Mouse (Mus musculus) thymus, adult 18-20 months (tissue): ENCODE results near the gene Fuom.
A peak's percentile ranks its signal among the peaks of the same experiment; 100 is the strongest.
"Not testable (repeated sequence)": the region's sequence is repeated elsewhere in the genome, so short reads cannot be mapped to it uniquely, and the experiment has no call there.

ENCODE experiments used
- DNase-seq, 2 experiments: peaks; one replicate each; pipeline ENCODE4 v3.0.0; 2022; ENCODE audit warnings: mixed read lengths in 2 of 2

Fuom gene

GRCm38 (mm10) chr7:140101993-140102860 is at the start of gene Fuom:
Gene Fuom (minus strand): TSS chr7:140102441.
- peak; percentile 71 to 78 for DNase-seq

GRCm38 (mm10) chr7:140144550-140144949 is 42.3 kb upstream of the Fuom start:
- no peak for DNase-seq

- peak; percentile 26 to 38 for DNase-seq
Observed at GRCm38 (mm10) chr7:140141350-140141749, 39.1 kb upstream of the Fuom start.

DNA sequence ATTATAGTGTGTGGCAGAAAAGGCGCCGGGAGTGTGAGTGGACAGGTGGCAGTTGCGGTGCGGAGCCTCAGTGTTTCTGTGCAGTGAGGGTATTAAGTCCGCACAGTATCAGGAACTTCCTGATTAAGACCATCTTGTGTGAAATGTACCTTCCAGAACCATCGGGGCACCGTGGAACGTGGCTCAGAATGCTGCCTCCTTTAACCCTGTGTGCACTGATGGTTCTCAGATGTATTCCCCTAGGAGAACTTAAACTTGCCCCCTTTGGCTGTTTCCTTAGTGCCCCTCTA is 35.7 kb upstream of the Fuom start:
- DNase-seq, result no peak

- peak; percentile 88 to 89 for DNase-seq
Observed at GRCm38 (mm10) chr7:140137135-140138020, 35.1 kb upstream of the Fuom start, which contains the start of gene Mtg1. Gene Mtg1 (plus strand): TSS chr7:140137564.

GRCm38 (mm10) chr7:140135106-140135770 is 33.0 kb upstream of the Fuom start:
- DNase-seq, result no peak

DNA sequence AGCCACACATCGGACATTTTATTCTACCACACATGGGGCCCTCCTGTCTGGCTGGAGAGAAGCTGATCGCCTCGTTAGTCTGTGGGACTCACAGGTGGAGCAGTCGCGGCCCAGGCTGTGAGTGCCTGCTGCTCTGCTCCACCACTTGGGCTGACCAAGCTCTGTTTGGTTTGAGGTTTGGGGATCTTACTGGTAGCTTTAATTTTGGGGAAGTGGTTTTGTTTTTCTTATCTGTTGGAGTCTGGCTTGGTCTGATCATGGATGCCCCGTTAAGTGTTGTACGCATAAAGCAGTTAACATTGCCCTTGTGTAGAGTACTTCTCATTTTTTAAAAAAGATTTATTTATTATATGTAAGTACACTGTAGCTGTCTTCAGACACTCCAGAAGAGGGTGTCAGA is 31.8 kb upstream of the Fuom start:
- DNase-seq, result not testable (repeated sequence)

DNA sequence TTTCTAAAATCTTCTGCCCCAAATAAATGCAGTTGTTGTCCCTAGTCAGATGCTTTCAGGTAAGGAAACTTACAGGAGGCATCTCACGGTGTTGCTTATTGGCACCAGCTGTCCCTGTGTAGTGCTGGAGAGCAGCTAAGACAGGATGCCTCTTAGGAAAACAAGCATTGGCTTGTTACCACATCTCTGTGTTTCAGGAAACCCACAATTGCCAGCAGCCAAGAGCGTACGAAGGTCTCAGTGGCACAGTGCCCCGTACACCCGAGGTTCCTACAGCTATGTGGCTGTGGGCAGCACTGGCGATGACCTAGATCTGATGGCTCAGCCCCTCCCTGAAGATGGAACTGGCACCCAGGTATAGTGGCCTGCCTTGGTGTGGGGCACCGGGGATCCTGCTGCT is 29.9 kb upstream of the Fuom start:
- not testable (repeated sequence) for DNase-seq

DNA sequence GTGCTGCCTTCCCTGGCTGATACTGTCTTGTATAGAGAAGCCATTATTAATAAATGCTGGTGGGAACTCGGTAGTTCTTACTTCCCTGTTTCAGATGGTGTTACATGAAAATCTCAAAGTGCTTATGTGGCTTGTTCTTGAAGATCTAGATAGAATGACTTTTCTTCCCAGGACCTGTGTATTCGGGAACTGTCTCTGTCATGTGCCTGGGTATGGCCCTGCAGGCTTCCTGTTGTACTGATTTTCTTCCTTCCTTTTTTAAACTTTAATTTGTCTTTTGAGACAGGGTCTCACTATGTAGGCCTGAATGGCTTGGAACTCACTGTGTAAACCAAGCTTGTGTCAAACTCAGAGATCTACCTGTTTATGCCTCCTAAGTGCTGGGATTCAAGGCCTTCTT is 25.7 kb upstream of the Fuom start:
- no peak for DNase-seq

GRCm38 (mm10) chr7:140126934-140127333 is 24.7 kb upstream of the Fuom start:
- DNase-seq, result no peak

GRCm38 (mm10) chr7:140126022-140126350 is 23.7 kb upstream of the Fuom start:
- peak in 1 of 2 experiments; percentile 13 for DNase-seq

DNA sequence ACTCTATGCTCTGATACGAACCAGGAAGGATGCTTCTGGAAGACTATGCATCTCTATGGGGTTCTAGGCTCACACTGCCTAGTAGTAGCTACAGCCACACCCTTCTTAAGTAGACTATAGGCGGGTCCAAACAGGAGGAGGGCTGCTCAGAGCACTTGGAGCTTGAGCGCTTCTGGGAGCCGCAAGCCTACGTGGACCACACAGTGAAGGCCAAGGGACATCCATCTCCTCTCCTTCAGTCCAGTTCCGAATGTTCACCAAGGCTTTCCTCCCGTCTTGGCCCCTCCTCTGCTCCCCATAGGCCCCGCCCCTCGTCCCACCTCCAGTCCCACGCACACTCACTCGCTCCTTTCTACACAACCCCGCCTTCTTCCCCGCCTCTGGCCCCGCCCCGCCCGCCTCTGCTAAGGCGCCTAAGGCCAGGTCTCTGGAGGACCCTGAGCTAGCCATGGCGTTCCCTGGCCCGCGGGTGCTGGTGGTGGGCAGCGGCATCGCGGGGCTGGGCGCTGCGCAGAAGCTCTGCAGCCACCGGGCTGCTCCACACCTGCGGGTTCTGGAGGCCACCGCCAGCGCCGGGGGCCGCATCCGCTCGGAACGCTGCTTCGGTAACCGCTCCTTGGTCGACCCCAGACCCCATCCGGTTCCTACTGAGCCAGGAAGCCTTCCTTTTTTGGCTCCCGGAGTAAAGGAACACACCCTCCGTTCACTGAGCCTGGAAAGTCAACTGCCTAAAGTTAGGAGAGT is 23.2 kb upstream of the Fuom start:
- DNase-seq, result peak; percentile 87 to 89

DNA sequence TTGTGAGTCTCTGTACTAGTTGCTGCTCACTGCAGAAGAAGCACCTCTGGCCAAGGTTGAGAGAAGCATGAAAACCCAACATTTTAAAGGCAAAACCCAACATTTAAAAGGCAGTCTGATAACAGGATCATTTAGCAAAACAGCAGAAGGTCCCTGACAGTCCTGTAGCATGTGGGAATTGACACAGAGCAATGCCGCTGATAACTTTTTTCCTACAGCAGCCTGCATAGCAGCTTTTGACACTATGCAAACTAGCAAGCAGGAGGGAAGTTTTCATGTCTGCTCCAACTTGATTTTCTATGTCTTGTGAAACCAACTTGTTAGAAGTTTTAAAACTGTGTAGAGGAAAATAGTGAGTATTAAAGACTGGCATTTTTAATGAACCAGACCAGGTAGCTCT is 22.1 kb upstream of the Fuom start:
- DNase-seq, result no peak

DNA sequence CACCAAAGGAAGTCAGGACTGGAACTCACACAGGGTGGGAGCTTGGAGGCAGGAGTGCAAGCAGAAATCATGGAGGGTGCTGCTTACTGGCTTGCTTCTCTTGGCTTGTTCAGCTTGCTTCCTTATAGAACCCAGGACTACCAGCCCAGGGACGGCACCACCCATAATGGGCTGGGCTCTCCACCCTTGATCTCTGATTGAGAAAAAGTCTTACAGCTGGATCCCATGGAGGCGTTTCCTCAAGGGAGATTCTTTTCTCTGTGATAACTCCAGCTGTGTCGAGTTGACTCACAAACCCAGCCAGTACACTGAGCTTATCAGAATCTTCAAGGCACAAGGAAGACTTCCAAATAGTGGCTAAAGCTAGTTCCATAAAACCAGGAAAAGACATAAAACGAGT is 20.5 kb upstream of the Fuom start:
- no peak for DNase-seq

DNA sequence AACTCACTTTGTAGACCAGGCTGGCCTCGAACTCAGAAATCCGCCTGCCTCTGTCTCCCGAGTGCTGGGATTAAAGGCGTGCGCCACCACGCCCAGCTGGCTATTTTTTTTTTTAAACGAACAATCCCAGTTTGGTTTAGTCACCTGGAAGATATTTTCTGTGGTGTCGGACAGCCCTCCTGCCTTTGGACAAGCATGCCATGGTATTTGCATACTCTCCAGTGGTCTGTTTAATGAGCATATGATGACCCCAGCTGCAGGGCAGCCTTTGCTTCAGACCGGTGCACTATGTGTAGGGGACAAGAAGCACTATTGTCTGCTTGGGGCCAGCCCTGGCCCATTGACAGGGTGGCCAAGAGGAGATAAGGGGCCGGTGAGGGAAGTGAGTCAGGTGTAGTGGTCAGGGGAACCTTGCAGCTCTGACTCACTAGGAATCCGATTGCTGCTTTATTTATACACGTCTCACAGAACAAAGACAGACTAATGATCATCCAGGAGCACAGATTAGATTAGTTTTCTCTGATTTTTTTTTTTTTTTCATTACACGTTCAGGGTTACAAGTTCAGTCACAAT is 19.2 kb upstream of the Fuom start:
- no peak for DNase-seq

DNA sequence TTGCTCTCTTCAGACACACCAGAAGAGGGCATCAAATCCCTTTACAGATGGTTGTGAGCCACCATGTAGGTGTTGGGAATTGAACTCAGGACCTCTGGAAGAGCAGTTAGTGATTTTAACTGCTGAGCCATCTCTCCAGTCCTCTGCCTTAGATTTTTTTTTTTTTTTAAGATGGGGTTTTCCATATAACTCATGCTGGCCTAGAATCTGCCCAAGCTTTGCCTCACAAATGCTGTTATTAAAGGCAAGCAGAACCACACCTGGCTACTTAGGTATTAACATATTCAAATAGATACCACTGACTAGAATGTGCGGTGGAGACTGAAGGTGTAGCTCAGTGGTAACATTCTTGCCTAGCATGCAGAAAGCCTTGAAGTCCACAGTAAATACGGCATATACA is 18.2 kb upstream of the Fuom start:
- DNase-seq, result no peak

DNA sequence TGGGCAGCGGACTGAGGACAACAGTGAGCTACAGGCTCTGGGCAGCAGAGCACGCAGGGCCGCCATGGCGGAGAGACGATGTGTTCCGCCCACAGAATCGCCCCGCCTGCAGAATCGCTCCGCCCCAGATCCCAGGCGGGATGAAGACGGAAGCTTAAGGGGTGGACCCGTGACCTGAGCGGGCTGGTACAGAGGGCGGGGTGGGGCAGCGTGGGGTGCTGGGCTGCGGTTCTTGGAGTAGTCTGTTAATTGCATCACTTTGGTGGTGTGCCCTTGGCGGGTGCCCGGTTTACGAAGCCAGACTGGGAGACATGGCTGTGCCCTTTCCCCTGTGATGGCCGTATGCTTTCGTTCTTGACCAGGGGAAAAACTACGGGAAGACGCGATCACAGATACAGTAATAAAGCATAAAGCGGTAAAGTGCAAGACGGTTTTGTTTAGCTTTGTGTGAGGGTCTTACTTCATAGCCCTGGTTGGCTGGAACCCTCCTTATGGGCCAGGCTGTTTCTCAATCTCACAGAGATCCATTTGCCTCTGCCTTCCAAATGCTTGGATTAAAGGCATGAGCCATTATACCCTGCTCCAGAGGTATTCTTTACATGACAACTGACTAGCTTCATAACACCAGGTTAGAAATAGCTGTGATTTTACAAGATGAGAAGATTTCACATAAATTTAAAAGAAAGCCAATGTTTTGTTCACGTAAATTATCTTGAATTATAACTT is 14.3 kb upstream of the Fuom start, which contains the start of gene Echs1:
Echs1 (minus strand) TSS at position 148 of the 726 bp plus-strand sequence.
- peak; percentile 83 to 87 for DNase-seq

- peak in 1 of 2 experiments; percentile 15 for DNase-seq
Observed at GRCm38 (mm10) chr7:140115583-140116328, 13.5 kb upstream of the Fuom start, which contains the start of gene Paox. Gene Paox (plus strand): TSS chr7:140115799.

DNA sequence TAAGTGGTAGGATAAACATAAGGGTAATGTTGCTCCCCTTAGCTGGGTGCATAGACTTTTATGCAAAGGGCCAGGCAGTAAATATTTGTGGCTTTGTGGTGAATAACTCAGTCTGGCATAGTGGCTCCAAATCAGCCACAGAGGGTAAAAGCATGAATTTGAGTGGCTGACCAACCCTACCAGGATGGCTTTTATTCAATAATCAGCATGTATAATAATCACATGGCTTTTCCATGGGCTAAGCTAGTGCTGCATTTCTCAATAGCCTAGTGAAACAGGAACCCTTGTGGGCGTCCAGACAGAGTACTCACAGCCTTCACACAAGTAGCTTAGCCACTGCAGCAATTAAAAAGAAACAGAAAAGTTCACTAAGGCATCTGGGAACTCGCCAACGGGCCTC is 9.7 kb upstream of the Fuom start:
- DNase-seq, result no peak

- no peak for DNase-seq
Observed at GRCm38 (mm10) chr7:140104009-140104408, 1.8 kb upstream of the Fuom start.

DNA sequence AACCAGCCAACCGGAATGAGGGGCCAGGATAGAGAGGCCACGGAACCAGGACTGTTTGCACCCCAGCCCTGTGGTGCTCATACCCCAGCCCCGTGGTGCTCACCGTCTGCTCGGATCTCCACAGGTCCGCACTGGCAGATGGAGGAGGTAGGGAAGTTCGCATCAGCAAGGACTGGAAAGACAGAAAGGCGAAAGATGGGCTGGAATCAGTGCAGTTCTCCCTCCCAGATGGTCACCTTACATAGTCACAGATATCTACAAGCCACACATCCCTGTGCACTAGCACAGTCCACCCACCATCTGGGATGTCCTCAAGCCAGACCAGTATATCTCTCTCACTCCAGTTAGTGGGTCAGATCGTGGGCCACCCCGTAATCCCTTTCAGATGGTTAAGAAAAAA is 743 bp downstream of the Fuom start:
- no peak for DNase-seq
